Mouse (Mus musculus) lung, adult 2 months (tissue): ENCODE data around the gene Tsga10ip. TPM values are rescaled to one million over a fixed set of nuclear protein-coding genes. Genes with fewer than 3 reads are reported as not detected.

Experiments used
- DNase-seq: peaks from one replicate; pipeline ENCODE4 v3.0.0; 2022
- H3K4me1 ChIP-seq: fragments of 200-500 bp; 2 replicates; pipeline ENCODE4 v1.6.1; 2011; ENCODE audit warnings: low read length; ENCODE audit not compliant: control insufficient read depth, insufficient read depth
- H3K4me3 ChIP-seq: fragments of 200-500 bp; replicated peaks from 2 replicates; pipeline ENCODE3; 2011; ENCODE audit warnings: low read depth, mild to moderate bottlenecking, control low read depth, low read length; ENCODE audit errors: extremely low read depth
- CTCF ChIP-seq: fragments of 200-500 bp; IDR thresholded peaks from 2 replicates; pipeline ENCODE4 v1.5.1; 2011; ENCODE audit warnings: mild to moderate bottlenecking, low read length, control low read depth; ENCODE audit not compliant: insufficient read depth
- POLR2A ChIP-seq: fragments of 200-500 bp; IDR thresholded peaks from 2 replicates; pipeline ENCODE4 v1.6.1; 2011; ENCODE audit warnings: low read depth, mild to moderate bottlenecking, control low read depth, low read length, borderline replicate concordance; ENCODE audit errors: extremely low read depth
- WGBS: fragments of 180-500 bp; shearing (Covaris S2); methylation state at CpG from one replicate; pipeline ENCODE4 v1.1.7; 2018; 5-methylcytosine and 5-hydroxymethylcytosine counted together
- polyA plus RNA-seq: library from polyadenylated mRNA; depleted of rRNA; stranded (reverse); fragments of >200 nt; gene quantifications from 2 replicates; pipeline ENCODE4 v1.2.3, GENCODE M21; 2012; rRNA removed

Gene Tsga10ip
- not detected in 2 replicates for polyA plus RNA-seq

DNA sequence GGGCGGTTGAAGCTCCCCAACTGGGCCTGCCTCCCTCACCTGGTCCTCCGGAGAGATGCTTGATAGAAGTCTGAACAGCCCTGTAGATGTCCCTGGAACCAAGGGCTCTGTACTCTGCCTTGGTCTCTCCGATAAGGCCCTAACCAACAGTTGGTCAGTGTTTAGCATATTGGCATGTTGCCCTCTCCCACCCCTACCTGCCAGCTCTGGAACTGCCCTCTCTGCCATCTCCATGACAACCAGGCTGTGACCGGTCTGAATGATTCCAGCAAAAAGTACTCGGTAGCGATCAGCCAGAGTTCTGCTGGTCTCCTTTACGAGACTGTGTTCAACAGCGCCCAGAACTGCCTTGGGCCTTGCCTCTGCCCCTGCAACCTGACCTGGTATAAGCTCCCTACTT, at the start of gene Tsga10ip:
TSS of gene Tsga10ip (minus strand) at position 234 of the 400 bp plus-strand sequence.
- no peak within 1 kb of the TSS for H3K4me3 ChIP-seq
- WGBS = 68% methylated on average over 8 of the region's 8 CpGs
- H3K4me1 ChIP-seq = peaks cover 3% of the 10 kb centered on the region
- TF ChIP-seq POLR2A = no peak
- TF ChIP-seq CTCF = no peak
- no peak for DNase-seq

DNA sequence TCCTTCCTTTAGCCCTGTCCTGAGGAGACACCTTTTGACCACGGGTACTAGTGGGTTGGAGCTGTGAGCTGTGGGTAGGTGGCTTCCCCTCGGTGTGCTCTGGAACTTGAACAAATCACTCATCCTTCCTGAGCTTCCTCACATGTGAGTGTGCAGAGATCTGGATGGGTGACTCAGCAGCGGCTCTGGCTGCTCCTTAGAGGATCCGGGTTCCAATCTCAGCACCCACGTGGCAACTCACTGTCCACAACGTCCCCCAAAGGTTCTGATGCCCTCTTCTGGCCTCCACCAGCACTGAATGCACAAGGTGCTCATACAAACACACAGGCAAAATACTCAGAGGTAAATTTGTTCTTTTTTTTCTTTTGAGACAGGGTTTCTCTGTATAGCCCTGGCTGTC, 49.4 kb upstream of the Tsga10ip start:
- Histone ChIP-seq H3K4me1 (peaks cover 8% of the 10 kb centered on the region), H3K4me3 (no peak overlapping the region)
- peak; percentile 2 for DNase-seq
- TF ChIP-seq POLR2A (0 out of 2 replicates have a peak, but pooled peaks have one; percentile 11), CTCF (0 out of 2 replicates have a peak, but pooled peaks have one; percentile 2)
- 61% methylated on average over 6 of the region's 6 CpGs for WGBS

DNA sequence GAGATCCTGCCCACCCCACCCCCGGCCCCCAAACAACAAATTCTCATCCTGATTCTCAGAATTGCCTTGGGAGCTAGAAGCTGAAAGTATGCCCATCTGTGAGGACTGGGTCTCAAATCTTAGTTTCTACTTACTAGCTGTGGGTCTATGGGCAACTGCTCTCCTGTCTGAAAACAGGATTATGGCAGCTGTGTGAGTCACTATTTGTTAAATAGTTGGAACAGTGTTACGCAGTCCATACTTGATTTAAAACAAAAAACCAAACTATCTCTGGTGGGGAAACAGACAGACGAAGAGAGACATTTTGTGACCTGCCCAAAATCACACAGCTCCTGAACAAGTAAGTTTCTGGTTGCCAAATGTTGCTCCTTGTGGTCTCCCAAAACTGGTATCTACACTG, 47.3 kb upstream of the Tsga10ip start:
- WGBS = 78% methylated on average over 3 of the region's 3 CpGs
- no peak for TF ChIP-seq POLR2A
- no peak for TF ChIP-seq CTCF
- H3K4me1 ChIP-seq = peaks cover 8% of the 10 kb centered on the region
- no peak for DNase-seq
- no peak overlapping the region for H3K4me3 ChIP-seq

DNA sequence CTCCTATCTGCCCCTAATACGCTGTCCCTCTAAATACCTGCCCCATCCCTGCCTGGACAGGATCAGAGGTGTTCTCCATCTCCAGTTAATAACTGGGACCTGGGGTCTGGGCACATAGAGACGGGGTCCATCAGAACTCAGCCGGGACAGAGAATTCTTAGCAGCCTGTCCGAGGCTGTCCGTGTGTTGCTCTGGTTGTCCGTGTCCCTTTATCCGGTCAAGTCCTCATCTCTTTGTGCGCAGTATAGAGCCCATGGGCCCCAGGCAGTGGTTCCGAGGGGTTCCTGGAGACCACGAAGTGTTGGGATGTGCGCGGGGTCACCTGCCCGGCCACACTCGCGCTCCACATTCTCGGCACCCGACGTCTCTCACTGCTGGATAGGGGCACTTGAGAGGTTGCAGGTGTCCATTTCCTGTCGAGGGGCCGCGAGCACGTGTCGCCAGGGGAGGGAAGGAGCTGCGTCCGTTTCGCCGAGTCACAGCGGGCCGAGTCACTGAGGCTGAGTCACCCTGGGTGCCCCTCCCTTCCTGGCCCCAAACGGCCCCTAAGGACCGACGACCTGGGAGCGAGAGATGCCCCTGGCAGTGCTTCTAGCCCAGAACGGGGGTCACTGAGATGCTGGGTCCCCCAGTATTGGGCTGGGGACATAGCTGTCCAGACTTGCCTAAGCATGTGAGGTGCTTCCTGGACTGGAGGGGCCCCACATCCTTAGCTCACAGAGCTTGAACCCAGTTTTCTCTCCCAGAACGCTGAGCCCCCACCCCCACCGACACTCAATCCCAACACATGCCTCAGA, 46.2 kb upstream of the Tsga10ip start:
- 5% methylated on average over 36 of the region's 36 CpGs for WGBS
- peak overlapping the region; percentile 4 for H3K4me3 ChIP-seq
- peaks cover 8% of the 10 kb centered on the region for H3K4me1 ChIP-seq
- no peak for TF ChIP-seq POLR2A
- TF ChIP-seq CTCF = no peak
- peak; percentile 10 for DNase-seq

DNA sequence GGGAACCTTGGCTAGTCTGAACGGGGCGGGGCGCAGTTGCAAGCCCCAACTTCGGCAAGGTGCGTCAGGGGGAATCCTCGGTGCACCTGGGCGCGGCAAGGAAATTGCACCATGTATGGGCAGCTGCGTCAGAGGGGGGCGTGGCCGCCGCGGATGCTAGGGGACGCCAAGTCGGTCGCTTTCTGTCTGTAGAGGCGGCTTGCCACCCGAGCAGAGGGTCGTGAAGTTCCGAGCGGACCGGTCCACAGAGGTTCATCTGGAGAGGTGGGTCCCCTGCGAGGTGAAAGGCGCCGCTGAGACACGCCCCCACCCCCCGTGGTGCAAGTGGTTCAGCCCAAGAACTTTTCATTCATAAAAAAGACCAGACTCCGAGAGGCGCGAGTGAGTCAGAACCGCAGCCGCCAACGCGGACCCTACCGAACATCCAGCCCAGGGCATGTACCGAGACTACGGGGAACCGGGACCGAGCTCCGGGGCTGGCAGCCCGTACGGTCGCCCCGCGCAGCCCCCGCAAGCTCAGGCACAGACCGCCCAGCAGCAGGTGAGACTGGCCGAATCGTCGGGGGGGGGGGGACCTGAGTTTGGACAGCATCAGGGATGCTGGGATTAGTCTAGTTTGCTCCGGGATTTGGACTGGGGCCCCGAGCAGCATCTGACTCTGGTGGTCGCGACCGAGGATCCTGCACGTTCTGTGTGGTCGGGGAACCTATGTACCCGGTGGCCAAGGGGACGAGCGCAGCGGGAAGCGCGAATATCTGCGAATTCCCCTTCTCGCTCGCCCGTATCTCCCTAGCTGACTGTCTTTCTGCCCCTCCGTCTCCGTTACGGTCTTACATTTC, 45.4 kb upstream of the Tsga10ip start, which contains the start of gene Fosl1:
TSS of gene Fosl1 (plus strand) at position 33 of the 839 bp plus-strand sequence.
- peak; percentile 80 for DNase-seq
- H3K4me1 ChIP-seq = peaks cover 8% of the 10 kb centered on the region
- WGBS = 1% methylated on average over 70 of the region's 70 CpGs
- peak within 1 kb of the TSS; percentile 63 for H3K4me3 ChIP-seq
- TF ChIP-seq POLR2A (no peak), CTCF (no peak)

DNA sequence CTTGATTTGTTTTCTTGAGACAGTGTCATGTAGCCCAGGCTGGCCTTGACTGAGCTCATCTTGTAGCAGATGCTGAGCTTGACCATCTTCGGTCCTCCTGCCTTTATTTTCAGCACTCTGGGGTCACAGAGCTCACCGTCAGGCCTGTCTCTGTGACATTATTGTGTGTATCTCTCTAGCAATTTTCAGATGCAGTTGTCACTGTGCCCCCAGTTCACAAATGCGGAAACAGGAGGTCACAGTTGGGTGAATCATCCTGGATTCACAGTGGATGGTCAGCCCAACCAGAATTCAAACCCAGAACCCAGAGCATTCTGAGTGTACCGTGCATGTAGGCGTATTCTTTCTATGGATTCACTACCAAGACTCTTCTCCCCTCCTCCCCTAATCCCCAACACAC, 43.4 kb upstream of the Tsga10ip start:
- TF ChIP-seq POLR2A (no peak), CTCF (no peak)
- no peak overlapping the region for H3K4me3 ChIP-seq
- peaks cover 8% of the 10 kb centered on the region for H3K4me1 ChIP-seq
- no peak for DNase-seq
- WGBS = 93% methylated on average over 5 of the region's 5 CpGs

DNA sequence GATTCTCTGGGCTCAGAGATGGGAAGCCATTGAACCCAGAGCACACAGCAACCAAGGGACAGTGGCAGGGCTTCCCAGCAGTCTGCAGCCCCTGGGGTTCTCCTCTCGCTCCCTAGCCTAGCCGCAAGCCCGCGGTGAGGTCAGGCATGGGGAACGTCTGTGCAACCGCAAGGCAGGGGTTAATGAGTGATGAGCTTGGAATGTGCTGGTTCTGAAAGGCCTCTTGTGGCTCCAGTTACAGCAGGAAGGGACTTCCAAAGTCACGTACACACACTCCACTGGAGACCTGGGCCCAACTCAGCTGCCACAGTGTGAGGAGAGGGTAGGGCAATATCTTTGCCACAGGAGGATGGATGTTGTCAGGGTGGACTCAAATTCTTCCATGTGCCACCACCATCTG, 42.6 kb upstream of the Tsga10ip start:
- peaks cover 8% of the 10 kb centered on the region for H3K4me1 ChIP-seq
- TF ChIP-seq CTCF (no peak), POLR2A (no peak)
- H3K4me3 ChIP-seq = no peak overlapping the region
- WGBS = 50% methylated on average over 7 of the region's 7 CpGs
- DNase-seq = peak; percentile 1

DNA sequence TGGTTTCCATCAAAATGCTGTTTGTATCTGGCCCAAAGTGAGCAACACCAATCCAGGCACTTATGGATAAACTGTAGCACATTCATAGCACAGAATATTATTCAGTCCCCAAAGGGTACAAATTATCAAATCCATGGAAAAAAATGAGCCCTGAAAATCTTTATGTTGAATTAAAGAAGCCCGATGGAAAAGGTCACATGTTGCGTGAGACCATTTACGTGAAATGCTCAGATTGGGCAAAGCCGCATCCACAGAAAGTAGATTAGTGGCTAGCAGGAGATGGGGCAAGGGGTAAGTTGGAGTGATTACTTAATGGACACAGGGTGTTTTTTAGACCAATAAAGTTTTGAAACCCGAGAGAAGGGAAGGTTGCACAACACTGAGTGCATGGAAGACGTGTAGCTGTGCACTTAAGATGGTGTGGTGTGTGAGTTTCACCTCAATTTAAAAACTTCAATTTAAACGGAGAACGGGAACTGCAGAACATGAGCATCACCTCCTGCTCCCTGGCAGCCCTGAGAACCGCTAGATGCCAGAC, 42.1 kb upstream of the Tsga10ip start:
- no peak for DNase-seq
- 53% methylated on average over 9 of the region's 9 CpGs for WGBS
- Histone ChIP-seq H3K4me1 (peaks cover 8% of the 10 kb centered on the region), H3K4me3 (no peak overlapping the region)
- no peak for TF ChIP-seq POLR2A
- no peak for TF ChIP-seq CTCF

DNA sequence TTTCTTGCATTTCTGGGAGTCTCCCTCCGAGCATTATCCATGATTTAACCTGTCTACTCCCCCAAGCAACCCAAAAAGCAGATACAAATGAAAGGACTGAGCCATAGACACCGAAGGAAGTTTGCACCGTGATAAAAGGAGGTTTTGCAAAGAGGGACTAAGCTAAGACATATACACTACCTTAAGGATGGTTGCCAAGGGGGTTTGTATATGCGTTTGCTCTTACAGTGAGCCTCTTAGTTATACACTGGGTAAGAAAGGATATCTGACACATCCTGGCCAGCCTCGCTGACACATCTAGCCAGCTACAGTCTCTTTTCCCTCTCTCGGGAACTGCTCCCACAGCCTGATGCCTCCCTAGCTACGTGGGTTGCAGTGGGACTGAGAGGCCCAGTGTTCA, 31.6 kb upstream of the Tsga10ip start:
- TF ChIP-seq CTCF = no peak
- no peak for TF ChIP-seq POLR2A
- peaks cover 17% of the 10 kb centered on the region for H3K4me1 ChIP-seq
- no peak for DNase-seq
- H3K4me3 ChIP-seq = no peak overlapping the region
- 47% methylated on average over 7 of the region's 7 CpGs for WGBS
